Mouse (Mus musculus): ENCODE measurements around the gene Acnat1.
"Not testable (repeated sequence)": the region's sequence is repeated elsewhere in the genome, so short reads cannot be mapped to it uniquely, and the experiment has no call there.

The Acnat1 gene

DNA sequence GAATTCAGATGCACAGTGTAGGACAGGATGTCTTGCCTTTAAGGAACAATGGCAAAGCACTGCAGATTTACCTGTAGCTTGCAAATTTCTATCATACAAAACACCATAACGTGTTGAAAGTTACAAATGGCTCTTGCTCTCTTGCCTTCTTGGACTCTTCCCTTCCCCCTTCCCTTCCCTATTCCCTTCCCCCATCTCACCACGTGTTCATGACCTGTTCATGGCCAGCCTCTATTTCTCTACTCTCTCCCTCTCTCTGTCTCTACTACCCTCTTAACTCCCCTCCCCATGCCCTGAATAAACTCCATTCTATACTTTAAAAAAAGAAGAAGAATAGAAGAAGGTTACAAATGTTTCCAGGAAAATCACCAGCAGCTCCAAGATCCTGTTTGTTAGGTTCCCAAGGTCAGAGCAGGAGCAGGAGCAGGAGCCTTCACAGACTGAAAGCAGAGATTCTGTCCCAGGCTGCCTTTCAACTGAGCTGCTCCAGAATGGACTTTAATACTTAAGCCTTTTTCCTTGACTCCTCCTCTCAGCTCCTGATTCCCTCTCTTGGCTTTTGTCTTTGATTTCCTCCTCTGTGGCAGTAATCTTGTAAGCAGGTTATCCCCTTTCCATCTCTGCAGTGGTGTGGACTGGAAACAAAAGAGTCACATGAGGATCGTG lies at the start of gene Acnat1:
Gene Acnat1, minus strand, starts transcription at position 478 of the 666 bp plus-strand sequence.
- no peak for DNase-seq (ENCODE audit: low spot score)

DNA sequence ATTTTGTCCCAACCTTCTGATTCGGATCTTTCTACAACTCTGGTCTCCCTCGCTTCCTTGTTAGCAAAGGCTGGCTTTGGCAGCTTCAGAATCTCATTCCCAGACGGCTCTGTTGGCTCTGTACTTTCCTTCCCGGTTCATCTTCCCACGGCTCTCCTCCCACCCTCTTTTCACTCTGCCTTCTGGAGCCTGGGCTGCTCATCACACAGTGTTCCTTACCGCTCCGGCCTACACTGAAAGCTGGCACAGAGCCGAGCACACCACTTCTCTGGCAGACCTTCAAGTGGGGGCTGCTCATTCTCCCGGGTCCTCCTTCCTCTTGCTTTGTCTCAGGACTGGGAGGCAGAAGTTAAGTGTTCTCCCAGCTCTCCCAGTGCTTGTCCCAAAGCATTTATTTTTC lies 48.9 kb upstream of the Acnat1 start:
- DNase-seq (ENCODE audit: low spot score), result no peak

DNA sequence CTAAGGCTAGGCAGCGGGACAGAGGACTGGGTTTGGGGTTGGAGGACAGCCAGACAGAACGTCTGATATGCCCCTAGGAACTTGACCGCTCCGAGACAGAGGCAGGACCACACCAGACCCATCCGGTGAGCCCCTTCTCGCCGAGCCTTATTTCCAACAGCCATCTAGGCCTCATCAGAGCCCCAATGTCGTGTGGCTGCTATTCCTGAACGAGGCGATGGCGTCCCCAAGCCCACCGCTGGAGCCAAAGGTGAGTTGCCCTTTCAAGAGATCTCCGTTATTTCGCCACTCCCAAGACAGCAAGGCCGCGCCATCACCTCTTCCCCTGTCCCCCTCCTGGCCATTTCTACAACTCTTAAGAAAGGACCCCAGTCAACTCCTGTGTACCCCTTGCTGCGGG lies 47.6 kb upstream of the Acnat1 start:
- DNase-seq (ENCODE audit: low spot score), result no peak

DNA sequence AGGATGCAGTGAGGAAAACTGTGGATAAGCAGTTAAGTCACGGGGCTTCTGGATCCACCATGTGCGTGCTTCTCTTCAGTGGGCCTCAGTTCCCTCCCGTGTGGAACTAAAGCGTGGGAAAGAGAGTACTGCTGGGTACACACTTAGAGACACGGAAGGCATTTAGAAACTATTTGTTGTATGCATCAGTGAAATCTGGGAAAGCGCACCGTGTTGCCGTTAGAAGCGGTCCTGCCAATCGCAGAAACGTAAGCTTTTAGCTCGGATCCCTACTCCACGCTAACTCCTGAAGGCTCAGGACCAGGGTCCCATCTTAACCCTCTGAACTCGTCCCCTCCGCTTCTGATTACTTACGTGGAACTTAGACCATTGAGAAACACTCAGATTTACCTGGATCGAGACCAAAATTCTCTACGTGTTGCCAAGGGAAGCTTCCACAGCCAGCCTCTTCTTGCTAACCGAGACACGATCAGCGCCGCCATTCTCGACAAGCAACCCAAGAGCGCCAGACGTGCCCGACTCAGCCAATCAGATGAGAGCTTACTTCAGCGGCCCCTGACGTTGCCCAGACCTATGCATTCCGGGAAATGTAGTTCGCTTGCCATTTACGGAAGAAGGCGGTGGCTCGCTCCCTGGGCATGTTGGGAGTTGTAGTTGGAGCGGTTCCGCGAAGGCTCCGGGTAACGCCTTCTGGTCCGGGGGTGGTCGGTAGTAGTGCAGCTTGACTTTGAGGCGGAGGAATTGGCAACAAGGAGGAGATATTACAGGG lies 47.0 kb upstream of the Acnat1 start, which contains the start of the genes Mrpl50 and Zfp189:
Gene Mrpl50, minus strand, starts transcription at position 522 of the 769 bp plus-strand sequence.
Gene Zfp189, plus strand, starts transcription at position 605 of the 769 bp plus-strand sequence.
- peak; percentile 96 for DNase-seq (ENCODE audit: low spot score)

DNA sequence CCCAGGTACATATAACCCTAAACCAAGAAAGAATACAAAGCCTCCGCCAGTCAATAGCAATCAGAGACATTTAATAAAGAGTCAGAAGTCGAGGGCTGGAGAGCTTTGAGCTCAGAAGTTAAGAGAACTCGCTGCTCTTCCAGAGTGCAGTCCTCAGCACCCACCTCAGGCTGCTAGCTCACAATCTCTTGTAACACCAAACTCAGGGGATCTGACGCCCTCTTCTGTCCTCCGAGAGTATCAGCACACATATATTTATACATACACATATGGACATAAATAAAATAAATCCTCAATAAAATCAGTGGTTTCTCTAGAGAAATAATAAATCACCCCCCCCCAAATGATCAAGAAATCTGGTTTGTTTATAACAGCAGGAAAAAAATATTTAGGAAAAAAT lies 45.8 kb upstream of the Acnat1 start:
- DNase-seq (ENCODE audit: low spot score), result peak; percentile 15

DNA sequence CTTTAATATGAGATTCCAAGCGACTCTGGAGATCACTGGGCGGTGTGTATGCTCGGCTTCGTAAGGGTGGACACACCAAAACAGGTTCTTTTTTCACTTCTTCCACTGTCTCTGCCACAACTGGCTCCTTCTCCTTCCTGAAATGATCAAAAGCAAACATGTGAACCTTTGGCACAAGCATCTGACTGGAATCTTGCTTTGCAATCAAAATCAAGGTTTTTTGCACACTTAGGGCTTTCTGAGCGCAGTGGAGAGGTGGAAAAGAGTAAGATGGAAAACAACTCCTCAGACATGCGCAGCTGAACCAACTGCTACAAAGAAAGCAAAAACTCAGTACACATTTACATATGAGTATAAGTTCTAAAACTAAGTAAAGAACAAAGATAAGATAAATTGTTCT lies 40.7 kb upstream of the Acnat1 start:
- no peak for DNase-seq (ENCODE audit: low spot score)

DNA sequence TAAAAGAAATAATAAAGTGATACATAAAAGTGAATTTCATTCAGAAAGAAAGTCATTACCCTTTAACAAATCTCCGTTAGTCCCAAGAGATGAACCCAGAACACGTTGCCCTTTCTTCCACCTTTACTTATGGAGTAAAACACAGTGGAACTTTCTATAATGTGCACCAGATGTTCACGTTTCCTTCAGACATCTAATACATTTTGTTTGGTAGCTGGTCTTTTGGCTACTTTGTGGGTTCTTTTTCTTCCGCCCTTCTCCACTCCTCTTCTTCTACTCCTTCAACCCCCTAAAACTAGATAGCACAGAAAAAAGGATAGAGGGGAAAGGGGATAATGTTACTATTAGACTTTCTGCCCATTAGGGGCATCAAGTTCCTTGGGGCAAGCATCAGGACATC lies 38.9 kb upstream of the Acnat1 start:
- no peak for DNase-seq (ENCODE audit: low spot score)

DNA sequence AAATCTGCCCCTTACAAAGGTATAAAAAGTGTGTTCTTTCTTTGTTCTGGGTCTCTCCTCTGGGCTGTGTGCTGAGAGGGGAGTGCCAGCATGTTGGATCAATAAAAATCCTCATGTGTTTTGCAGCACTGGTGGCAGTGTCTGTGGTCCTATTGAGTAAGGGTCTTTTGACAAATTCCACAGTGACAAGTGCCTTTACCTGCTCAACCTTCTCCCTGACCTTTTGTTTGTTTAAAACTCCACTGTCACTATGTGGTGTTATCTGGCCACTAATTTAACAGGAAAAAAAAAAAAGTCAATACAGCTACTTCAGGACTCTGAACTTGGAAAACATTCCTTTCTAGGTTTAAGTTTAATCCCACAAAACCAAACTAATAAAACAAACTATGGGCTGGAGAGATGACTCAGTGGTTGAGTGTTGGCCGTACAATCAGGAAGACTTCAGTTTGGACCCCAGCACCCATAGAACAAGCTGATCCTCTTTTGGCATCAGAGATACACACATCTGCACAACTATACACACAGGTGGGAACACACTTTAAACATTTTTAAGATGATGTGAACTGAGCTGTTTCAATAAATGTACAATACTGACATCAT lies 36.6 kb upstream of the Acnat1 start:
- DNase-seq (ENCODE audit: low spot score), result not testable (repeated sequence)

DNA sequence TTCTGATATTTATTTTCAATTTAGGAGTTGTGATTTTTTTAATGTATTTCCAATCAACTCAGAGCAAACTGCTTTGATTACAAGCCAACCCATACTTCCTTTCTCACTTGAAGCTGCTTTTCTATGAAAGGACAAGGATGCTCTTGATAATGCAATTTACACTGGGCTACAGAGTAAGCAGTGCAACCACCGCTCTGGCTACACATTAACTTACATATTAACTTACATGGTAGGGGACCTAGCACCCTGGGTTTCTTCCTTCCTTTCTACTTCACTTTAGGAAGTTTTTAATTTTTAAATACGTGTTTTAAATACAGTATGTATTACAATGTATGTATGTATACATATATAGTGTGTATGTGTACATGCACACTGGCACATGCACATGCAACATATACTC lies 35.5 kb upstream of the Acnat1 start:
- no peak for DNase-seq (ENCODE audit: low spot score)

DNA sequence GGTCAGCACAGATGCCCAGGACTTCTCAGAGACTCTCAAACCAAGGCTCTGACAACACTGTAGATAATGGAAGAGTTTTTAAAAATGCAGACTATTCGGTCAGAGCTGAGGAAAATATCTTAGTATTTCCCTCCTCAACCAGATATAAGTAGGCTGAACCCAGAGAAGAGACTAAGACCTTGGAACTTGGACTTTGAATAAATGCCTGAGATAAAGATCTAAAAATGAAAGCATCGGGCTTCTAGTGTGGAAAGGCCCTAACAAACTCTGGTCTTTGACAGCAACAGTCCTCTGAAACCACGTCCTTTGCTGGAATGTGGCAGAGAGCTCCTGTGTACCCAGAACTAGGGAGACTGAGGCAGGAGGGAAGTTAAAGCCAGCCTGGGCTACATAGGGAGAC lies 32.7 kb upstream of the Acnat1 start, which contains the start of gene Baat:
Gene Baat, minus strand, starts transcription at position 172 of the 400 bp plus-strand sequence.
- DNase-seq (ENCODE audit: low spot score), result no peak

DNA sequence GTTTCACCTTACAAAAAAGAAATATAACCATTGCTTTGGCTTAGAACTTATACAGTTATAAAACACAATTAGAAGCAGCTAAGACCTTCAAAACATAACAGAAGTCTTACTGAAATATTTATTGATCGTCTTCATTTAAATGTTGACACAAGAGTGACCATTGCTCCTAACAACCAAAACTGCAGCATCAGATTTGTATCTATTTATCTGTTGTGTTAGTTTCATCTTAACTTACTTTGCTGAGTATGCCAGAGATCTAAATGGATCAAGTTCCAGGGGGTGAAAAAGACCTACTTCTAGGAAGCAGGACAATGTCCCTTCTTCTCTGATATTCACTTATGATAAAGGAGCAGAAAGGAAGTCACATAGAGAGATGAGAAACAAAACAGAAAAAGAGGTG lies 29.9 kb upstream of the Acnat1 start:
- no peak for DNase-seq (ENCODE audit: low spot score)

DNA sequence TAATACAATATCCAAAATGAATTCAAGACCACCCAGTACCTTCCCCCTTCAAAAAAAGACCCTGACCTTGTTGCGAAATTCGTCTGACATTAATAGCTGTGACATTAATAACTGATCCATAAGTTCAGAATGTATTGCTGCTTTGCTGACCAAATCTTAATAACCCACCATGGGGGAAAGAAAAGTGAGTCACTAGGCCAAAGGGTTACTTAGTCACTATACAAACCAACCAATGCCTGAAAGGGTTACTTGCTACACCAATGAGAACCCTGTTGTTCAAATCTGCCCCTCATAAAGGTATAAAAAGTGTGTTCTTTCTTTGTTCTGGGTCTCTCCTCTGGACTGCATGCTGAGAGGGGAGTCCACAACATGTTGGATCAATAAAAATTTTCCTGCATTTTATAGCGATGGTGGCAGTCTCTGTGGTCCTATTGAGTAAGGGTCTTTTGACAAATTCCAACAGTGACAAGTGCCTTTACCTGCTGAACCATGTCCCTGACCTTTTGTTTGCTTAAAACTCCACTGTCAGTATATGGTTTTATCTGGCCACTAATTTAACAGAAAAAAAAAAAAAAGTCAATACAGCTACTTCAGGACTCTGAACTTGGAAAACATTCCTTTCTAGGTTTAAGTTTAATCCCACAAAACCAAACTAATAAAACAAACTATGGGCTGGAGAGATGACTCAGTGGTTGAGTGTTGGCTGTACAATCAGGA lies 12.4 kb upstream of the Acnat1 start:
- DNase-seq (ENCODE audit: low spot score), result not testable (repeated sequence)

DNA sequence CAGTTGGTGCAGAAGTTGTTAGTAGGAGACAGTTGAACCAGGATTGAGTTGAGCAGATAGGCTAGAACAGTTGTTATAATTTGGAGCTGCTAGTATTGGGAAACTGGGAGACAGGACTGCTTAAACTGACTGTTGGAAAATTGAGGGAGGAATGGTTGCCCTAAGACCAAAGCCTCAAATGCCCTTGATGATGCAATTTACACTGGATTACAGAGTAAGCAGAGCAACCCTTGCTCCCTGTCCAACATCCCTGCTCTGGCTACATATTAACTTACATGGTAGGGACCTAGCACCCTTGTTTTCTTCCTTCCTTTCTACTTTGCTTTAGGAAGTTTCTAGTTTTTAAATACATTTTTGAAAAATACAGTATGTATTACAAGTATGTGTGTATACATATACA lies 11.7 kb upstream of the Acnat1 start:
- no peak for DNase-seq (ENCODE audit: low spot score)

DNA sequence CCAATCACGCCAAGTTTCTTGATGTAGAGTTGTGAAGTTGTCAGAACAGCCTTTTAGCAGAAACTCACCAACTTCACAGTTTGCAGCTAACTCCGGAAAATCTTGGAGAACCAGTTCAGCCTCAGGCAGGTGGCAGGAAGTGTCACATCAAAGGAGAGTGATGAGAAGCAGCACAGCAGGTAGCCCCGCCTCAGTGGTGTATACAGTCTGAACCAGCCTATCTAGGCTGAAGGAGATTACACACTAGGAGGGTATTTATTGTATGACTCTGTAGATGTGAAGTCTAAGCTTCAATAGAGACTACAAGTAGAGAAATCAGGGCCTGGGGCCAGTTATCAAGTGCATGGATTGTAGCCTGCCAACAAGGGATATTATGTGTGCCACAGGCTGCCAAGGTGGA lies 7.2 kb upstream of the Acnat1 start:
- DNase-seq (ENCODE audit: low spot score), result no peak

DNA sequence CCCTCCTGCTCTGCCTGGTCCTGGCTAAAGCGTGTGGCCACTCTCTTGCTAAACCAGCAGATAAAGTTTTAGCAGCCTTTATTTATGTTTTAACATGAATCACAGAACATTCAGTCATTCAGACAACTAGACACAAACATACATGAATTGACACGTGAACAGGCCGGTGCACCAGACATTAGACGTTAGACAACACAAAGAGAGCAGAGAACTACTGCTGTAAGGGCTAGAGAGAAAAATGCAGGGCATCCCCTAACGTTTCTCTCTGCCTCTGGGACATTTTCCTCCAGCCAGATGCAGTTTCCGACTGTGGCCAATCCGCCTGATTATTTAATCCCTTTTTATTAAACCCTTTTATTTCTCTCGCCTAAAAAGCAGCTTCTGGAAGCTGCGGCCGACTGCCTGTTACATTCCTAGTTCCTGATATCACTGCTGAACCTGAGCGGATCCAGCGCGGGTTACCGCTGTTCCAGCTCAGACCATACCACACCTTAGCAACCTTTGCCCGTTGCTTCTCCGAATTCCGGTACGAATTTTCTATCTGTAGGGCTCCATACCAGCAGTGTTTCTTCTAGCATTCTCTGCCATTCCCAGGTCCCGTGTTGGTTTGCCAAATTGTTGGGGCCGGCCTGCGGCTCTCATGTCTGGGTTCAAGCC lies 6.5 kb upstream of the Acnat1 start:
- no peak for DNase-seq (ENCODE audit: low spot score)

DNA sequence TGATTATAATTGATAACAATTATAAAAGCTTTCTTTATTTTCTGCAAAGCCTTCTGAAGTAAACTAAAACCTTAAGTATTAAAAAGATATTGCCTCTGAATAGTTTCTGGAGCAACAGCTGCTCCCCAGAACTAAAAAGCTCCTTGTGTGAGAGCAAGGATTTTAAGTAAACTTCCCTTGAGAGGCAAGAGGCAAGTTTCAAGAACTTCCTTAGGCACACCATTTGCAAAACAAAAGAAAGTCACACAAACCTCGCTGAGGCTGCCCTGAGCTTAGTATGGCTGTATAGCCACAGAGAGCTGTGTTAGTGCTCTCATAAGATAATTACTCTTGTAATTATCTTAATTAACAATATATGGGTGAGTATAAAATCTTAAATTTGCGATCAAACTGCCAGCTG lies 5.3 kb upstream of the Acnat1 start:
- not testable (repeated sequence) for DNase-seq (ENCODE audit: low spot score)

DNA sequence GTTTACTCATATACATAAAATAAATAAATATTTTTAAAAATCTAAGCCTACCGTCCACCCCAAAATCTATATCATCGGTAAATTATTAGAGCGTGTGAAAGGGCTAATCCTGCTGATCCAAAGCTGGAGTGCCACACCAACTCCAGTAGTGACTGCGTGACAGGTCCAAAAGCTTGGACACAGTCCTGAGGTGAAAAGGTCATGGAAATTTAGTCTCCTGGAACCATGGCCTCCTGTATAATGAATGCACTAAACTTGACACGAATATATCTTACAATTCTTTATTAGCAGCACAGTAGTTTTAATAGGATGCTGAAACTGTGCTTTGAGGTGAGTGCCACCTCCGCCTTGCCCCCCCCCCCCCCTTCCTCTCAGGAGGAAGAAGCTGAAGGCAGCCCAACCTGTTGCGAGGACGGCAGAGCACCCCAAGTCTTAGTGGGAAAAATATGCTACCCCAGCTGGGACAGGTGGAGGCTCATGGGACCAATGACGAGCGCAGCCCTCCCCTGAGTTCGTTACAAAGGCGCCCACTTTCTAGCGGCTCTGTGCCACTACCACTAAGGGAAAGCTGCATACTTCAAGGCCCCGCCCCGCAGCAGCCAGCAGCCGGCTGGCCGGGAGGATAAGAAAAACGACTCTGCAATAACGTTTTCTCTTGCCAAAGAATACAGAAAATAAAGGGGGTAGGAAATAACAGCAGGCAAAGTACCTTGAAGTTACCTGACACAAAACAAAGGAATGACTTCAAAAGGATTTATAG lies 4.6 kb upstream of the Acnat1 start:
- peak; percentile 40 for DNase-seq (ENCODE audit: low spot score)

DNA sequence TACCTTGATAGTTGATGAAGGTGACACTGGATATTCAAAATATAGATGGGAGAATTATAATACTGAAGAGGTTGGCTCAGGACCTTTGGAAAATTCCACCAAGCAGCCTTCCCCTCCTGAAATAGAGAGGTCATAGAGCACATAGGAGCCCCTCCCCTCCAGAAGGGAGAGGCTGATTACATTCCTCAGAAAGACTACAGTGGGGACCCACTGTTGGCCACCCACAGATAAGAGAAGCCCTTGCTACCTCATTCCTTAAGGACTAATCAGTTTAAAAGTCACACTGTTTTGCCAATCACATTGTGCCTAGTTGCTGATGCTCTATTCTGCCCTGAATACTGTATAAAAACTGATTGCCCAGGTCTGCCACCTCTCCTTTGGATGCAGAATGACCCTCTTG lies 871 bp upstream of the Acnat1 start:
- no peak for DNase-seq (ENCODE audit: low spot score)

DNA sequence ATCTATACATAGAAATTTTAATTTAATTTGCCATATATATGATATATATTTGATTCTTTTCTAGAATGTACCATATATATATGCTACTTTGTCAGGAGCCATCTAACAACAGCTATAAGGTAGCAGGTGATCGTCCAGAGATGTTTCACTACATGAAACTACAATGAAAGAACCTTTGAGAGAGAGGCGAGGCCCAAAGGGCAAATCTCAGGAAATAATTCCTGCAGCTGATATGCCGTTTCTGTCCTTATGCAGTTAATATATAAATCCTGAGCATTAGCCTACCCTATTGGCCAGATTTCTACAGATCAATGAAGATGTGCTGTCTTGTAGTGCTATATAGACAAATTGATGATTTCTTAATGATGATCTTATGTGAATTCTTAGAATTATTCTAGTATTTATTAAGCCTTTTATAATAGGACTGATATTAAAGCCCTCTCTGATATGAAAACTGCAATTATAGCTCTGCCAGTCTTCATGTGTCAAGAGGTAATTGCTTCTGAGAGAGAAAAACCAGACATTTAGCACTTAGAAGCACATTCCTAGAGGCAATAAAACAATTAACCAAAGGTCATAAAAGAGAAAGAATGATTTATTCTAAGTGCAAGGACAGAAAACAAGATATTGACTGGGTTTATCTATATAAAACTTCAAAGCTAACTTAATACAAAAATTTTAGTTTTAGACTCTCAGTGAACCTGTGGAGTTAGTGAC lies 4.1 kb downstream of the Acnat1 start:
- DNase-seq (ENCODE audit: low spot score), result no peak

DNA sequence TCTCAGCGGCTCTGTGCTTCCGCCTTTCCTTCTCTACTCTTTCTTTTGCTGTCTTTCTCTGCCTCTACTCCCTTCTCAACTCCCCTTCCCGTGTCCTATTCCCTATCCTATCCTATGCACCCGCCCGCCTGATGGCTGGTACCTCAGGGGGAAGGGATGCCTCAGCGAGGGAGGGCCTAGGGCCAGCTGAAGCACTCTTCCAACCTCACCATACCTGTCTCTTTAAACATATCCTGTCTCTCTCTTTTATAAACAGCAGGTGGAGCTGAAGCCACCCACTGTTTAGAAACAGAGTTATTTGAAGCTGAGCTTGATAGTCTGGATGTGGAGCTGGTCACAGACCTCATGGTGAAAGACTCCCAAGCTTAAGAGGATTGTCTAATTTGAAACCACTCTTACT lies 6.4 kb downstream of the Acnat1 start:
- DNase-seq (ENCODE audit: low spot score), result no peak
